Mouse (Mus musculus) intestine, embryonic 15.5 days (tissue): ENCODE data around the gene Vps33b. TPM values are rescaled to one million over a fixed set of nuclear protein-coding genes. Genes with fewer than 3 reads are reported as not detected.

Experiments
- ATAC-seq: fragments of 200-750 bp; cut with Nextera tagmentation; 2 replicates; pipeline ENCODE4 v1.8.0; 2017; ENCODE audit warnings: moderate TSS enrichment, moderate library complexity
- H3K27ac ChIP-seq: fragments of 300-500 bp; sonication (generic); 2 replicates; pipeline ENCODE4 v1.5.1; 2015; ENCODE audit warnings: mild to moderate bottlenecking, inconsistent platforms
- H3K27me3 ChIP-seq: fragments of 300-500 bp; sonication (generic); replicated peaks from 2 replicates; pipeline ENCODE4 v1.6.1; 2015; ENCODE audit warnings: inconsistent platforms
- H3K36me3 ChIP-seq: fragments of 300-500 bp; sonication (generic); 2 replicates; pipeline ENCODE4 v1.6.1; 2015; ENCODE audit warnings: inconsistent platforms
- H3K4me1 ChIP-seq: fragments of 300-500 bp; sonication (generic); replicated peaks from 2 replicates; pipeline ENCODE4 v1.6.1; 2015; ENCODE audit warnings: inconsistent platforms
- H3K4me2 ChIP-seq: fragments of 300-500 bp; sonication (generic); replicated peaks from 2 replicates; pipeline ENCODE4 v1.6.1; 2015; ENCODE audit warnings: mild to moderate bottlenecking, inconsistent platforms
- H3K4me3 ChIP-seq: fragments of 300-500 bp; sonication (generic); replicated peaks from 2 replicates; pipeline ENCODE4 v1.5.1; 2015; ENCODE audit warnings: inconsistent platforms
- H3K9ac ChIP-seq: fragments of 300-500 bp; sonication (generic); 2 replicates; pipeline ENCODE4 v1.6.1; 2015; ENCODE audit warnings: inconsistent platforms
- H3K9me3 ChIP-seq: fragments of 300-500 bp; sonication (generic); 2 replicates; pipeline ENCODE4 v1.6.1; 2016; ENCODE audit warnings: inconsistent platforms
- WGBS: fragments of 180-500 bp; shearing (Covaris S2); methylation state at CpG from one replicate; pipeline ENCODE4 v1.1.7; 2015; 5-methylcytosine and 5-hydroxymethylcytosine counted together
- polyA plus RNA-seq: library from polyadenylated mRNA; unstranded; fragments of >200 nt; fragmentation: Nextera tagmentation; extraction: Ambion mirVana; gene quantifications from 2 replicates; pipeline ENCODE4 v1.2.1, GENCODE M21; 2015

The Vps33b gene
- polyA plus RNA-seq, result 12.7 and 14.8 TPM in 2 replicates

DNA sequence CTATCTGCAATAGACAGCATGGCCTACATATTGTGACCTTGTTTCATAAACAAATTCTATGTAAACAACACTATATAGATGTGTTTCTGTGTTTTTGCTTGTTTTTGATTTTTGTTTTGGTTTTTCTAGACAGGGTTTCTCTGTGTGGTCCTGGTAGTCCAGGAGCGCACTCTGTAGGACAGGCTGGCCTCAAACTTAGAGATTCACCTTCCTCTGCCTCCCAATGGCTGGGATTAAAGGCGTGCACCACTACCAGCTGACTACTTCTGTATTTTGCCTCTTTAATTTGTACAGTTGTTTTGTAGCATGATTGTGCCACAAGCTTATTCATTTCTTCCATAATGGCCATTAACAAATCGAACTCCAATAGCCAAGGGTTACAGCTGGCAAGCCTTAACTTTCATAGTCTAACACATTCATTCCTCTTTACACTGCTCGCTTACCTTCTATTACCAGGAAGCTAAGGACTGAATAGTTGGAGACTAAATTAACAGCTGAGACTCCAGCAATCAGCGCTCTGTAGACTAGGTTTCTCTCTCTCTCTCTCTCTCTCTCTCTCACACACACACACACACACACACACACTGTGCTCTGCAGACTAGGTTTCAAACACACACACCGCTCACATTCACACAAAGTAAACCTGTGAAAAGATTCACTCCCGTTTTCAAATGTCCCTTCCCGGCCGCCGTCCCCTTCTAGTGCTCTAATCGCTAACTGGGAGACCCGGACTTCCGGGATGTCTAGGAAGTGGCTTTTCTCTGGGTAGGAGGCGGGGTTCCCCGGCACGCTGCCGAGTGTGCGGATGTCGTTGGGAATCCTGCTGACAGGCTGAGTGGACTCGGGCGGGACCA, at the start of gene Vps33b:
Gene Vps33b, plus strand, starts transcription at position 753 of the 854 bp plus-strand sequence.
- Histone ChIP-seq H3K4me3 (peak within 1 kb of the TSS; percentile 78), H3K27me3 (no peaks in the 10 kb centered on the region), H3K36me3 (peaks cover 27% of the 10 kb centered on the region), H3K9ac (peak within 1 kb of the TSS; percentile 81), H3K4me2 (peak within 1 kb of the TSS; percentile 79), H3K27ac (peak within 1 kb of the TSS; percentile 70), H3K4me1 (peaks cover 11% of the 10 kb centered on the region), H3K9me3 (no peaks in the 10 kb centered on the region)
- ATAC-seq, result peak; percentile 96
- WGBS, result 4% methylated on average over 21 of the region's 21 CpGs

GRCm38 (mm10) chr7:80220237-80220797, 49.1 kb upstream of the Vps33b start:
- H3K36me3 ChIP-seq, result peaks cover 60% of the 10 kb centered on the region
- ATAC-seq, result no peak

GRCm38 (mm10) chr7:80221179-80221750, 48.2 kb upstream of the Vps33b start:
- H3K27me3 ChIP-seq, result no peaks in the 10 kb centered on the region
- H3K36me3 ChIP-seq, result peaks cover 57% of the 10 kb centered on the region
- H3K27ac ChIP-seq, result no peak overlapping the region
- no peak for ATAC-seq
- WGBS, result 79% methylated on average over 4 of the region's 4 CpGs
- no peak overlapping the region for H3K4me3 ChIP-seq
- H3K4me1 ChIP-seq, result no peaks in the 10 kb centered on the region
- no peak overlapping the region for H3K4me2 ChIP-seq
- no peak overlapping the region for H3K9ac ChIP-seq
- H3K9me3 ChIP-seq, result no peaks in the 10 kb centered on the region

More at GRCm38 (mm10) chr7:80220237-80220797, 49.1 kb upstream of the Vps33b start:
- Histone ChIP-seq H3K9ac (no peak overlapping the region), H3K27me3 (no peaks in the 10 kb centered on the region), H3K9me3 (no peaks in the 10 kb centered on the region), H3K4me3 (no peak overlapping the region), H3K4me1 (0 out of 2 replicates have a peak, but pooled peaks cover 2% of the 10 kb centered on the region), H3K4me2 (no peak overlapping the region), H3K27ac (no peak overlapping the region)
- 93% methylated on average over 9 of the region's 9 CpGs for WGBS

DNA sequence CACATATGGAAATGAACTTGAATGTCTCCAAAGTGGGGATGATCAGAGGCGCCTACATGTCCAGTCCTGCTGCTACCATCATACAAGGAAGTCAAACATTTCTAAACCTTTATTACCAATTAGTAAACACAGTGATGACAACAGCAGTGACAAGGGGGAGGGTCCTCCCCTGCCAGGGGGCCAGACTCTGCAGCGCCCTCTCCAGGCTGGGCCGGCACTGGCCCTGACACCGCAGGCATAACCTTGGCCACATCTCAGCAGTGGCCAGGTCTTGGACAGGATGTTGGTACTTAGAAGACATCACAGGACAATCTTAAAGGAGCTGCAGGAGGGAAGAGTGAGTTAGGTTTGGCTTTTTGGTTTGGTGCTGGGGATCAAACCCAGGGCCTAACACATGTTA, 42.4 kb upstream of the Vps33b start:
- 90% methylated on average over 4 of the region's 4 CpGs for WGBS
- Histone ChIP-seq H3K27ac (no peak overlapping the region), H3K36me3 (peaks cover 18% of the 10 kb centered on the region)

DNA sequence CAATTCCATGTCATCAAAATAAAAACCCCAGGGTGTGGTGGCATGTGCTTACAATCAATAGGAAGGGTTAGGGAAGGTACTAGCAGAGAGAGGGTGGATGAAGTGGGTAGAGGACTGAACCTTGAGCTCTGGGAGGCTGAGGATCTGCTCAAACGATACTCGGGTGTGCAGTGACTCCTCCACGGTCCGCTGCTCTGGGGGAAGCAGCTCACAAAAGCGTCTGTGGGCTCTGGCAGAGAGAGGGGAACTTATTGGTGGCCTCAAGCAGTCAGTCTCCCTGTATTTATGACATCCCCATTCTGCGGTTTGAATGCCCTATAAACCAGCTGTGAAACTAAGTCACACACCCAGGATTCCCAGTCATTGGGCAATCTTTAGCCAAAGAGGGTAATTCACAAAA, 39.3 kb upstream of the Vps33b start:
- Histone ChIP-seq H3K4me3 (no peak overlapping the region), H3K27me3 (no peaks in the 10 kb centered on the region), H3K4me2 (no peak overlapping the region; the same call in 1 of the 2 replicates), H3K9ac (no peak overlapping the region), H3K9me3 (no peaks in the 10 kb centered on the region), H3K36me3 (peaks cover 9% of the 10 kb centered on the region), H3K27ac (no peak overlapping the region), H3K4me1 (0 out of 2 replicates have a peak, but pooled peaks cover 4% of the 10 kb centered on the region)
- WGBS, result 67% methylated on average over 6 of the region's 6 CpGs
- no peak for ATAC-seq

More for the DNA sequence above, 42.4 kb upstream of the Vps33b start:
- Histone ChIP-seq H3K4me3 (no peak overlapping the region), H3K9ac (no peak overlapping the region), H3K9me3 (no peaks in the 10 kb centered on the region), H3K4me1 (no peaks in the 10 kb centered on the region), H3K4me2 (no peak overlapping the region), H3K27me3 (no peaks in the 10 kb centered on the region)
- no peak for ATAC-seq

- ATAC-seq, result peak; percentile 73
- 0 out of 2 replicates have a peak, but pooled peaks cover 4% of the 10 kb centered on the region for H3K4me1 ChIP-seq
- peak overlapping the region; percentile 88 for H3K27ac ChIP-seq
- peak overlapping the region; percentile 56 for H3K9ac ChIP-seq
- H3K9me3 ChIP-seq, result no peaks in the 10 kb centered on the region
- H3K36me3 ChIP-seq, result peaks cover 5% of the 10 kb centered on the region
- H3K4me3 ChIP-seq, result peak overlapping the region; percentile 78
- no peaks in the 10 kb centered on the region for H3K27me3 ChIP-seq
- under 1% methylated on average over 29 of the region's 29 CpGs for WGBS
- peak overlapping the region; percentile 88 for H3K4me2 ChIP-seq
These were observed 37.4 kb upstream of the Vps33b start for GRCm38 (mm10) chr7:80231971-80232488.

DNA sequence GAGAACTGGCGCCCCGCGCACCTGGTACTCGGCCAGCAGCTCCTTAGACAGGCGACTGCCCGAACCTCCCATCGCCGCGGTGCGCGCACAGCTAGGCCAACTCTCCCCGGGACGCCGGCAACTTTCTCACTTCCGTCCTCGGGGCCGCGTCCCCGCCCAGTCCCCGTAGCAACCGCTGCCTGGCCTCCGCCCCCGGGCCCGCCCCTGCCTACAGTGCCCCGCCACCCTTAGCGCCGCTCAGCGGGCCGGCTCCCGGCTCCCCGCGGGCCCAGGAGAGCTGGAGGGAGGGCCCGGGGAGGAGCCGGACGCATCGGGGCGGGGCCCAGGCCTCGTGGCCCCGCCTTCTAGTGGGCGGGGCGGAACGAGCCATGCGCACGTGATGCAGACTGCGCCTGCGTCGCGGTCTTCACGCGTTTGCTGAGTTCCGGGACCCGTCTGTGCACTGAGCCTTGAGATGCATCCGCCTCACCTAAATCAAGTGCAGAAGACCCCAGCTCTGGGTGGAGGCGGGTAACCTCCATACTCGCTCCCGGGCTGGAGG, 36.9 kb upstream of the Vps33b start, which contains the start of the genes Cib1 and Gdpgp1:
Gene Cib1, minus strand, starts transcription at position 325 of the 541 bp plus-strand sequence.
Gene Gdpgp1, plus strand, starts transcription at position 377 of the 541 bp plus-strand sequence.
- H3K27me3 ChIP-seq, result no peaks in the 10 kb centered on the region
- peak within 1 kb of the TSS; percentile 64 for H3K9ac ChIP-seq
- 1% methylated on average over 56 of the region's 56 CpGs for WGBS
- H3K4me2 ChIP-seq, result peak within 1 kb of the TSS; percentile 88
- peak within 1 kb of the TSS; percentile 88 for H3K27ac ChIP-seq
- peak within 1 kb of the TSS; percentile 78 for H3K4me3 ChIP-seq
- no peaks in the 10 kb centered on the region; the same call in 1 of the 2 replicates for H3K36me3 ChIP-seq
- H3K4me1 ChIP-seq, result 0 out of 2 replicates have a peak, but pooled peaks cover 4% of the 10 kb centered on the region
- H3K9me3 ChIP-seq, result no peaks in the 10 kb centered on the region
- peak; percentile 99 for ATAC-seq

- H3K9ac ChIP-seq, result peak overlapping the region; percentile 34; the same call in 1 of the 2 replicates
- no peaks in the 10 kb centered on the region for H3K9me3 ChIP-seq
- ATAC-seq, result no peak
- 66% methylated on average over 9 of the region's 9 CpGs for WGBS
- 0 out of 2 replicates have a peak, but pooled peaks cover 4% of the 10 kb centered on the region for H3K4me1 ChIP-seq
- no peak overlapping the region for H3K27ac ChIP-seq
- peak overlapping the region; percentile 78 for H3K4me3 ChIP-seq
- no peaks in the 10 kb centered on the region for H3K36me3 ChIP-seq
- peak overlapping the region; percentile 88 for H3K4me2 ChIP-seq
- no peaks in the 10 kb centered on the region for H3K27me3 ChIP-seq
These were observed 35.6 kb upstream of the Vps33b start for GRCm38 (mm10) chr7:80233799-80234198.

DNA sequence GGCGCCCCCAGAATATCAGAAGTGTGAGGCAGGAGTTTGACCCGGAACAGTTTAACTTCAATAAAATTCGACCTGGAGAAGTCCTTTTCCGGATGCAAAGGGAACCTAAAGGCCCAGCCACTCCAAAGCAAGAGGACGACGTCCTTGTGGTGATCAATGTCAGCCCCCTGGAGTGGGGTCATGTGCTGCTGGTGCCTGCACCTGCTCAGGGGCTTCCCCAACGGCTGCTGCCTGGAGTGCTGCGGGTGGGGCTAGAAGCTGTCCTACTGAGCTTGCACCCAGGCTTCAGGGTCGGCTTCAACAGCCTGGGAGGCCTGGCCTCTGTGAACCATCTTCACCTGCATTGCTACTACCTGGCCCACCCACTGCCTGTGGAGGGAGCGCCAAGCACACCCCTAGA, 30.9 kb upstream of the Vps33b start:
- ATAC-seq, result no peak
- no peak overlapping the region for H3K4me2 ChIP-seq
- H3K4me3 ChIP-seq, result no peak overlapping the region
- no peak overlapping the region for H3K27ac ChIP-seq
- WGBS, result 88% methylated on average over 10 of the region's 10 CpGs
- no peaks in the 10 kb centered on the region for H3K27me3 ChIP-seq
- H3K9me3 ChIP-seq, result no peaks in the 10 kb centered on the region
- 0 out of 2 replicates have a peak, but pooled peaks cover 5% of the 10 kb centered on the region for H3K36me3 ChIP-seq
- H3K4me1 ChIP-seq, result 0 out of 2 replicates have a peak, but pooled peaks cover 4% of the 10 kb centered on the region
- H3K9ac ChIP-seq, result no peak overlapping the region

DNA sequence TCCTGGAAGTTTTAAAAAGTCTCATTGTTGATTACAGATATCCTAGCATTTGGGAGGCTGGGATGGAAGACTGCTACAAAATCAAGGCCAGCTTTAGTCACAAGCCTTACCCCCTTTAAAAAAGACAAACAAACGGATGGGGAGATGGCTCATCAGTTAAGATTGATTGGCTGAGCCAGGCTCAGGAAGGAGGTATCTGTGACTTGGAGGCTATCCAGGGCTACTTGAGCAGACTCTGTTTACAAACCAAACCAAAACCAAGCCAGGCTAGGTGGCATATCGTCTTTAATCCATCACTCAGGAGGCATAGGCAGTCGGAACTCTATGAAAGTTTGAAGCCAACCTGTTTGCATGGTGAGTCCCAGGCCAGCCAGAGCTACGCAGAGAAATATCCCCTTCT, 27.8 kb upstream of the Vps33b start:
- H3K9ac ChIP-seq, result no peak overlapping the region
- no peaks in the 10 kb centered on the region for H3K4me1 ChIP-seq
- H3K27me3 ChIP-seq, result no peaks in the 10 kb centered on the region
- H3K36me3 ChIP-seq, result 0 out of 2 replicates have a peak, but pooled peaks cover 5% of the 10 kb centered on the region
- H3K4me3 ChIP-seq, result no peak overlapping the region
- H3K27ac ChIP-seq, result no peak overlapping the region
- 63% methylated on average over 4 of the region's 4 CpGs for WGBS
- no peak overlapping the region for H3K4me2 ChIP-seq
- ATAC-seq, result no peak
- H3K9me3 ChIP-seq, result no peaks in the 10 kb centered on the region

DNA sequence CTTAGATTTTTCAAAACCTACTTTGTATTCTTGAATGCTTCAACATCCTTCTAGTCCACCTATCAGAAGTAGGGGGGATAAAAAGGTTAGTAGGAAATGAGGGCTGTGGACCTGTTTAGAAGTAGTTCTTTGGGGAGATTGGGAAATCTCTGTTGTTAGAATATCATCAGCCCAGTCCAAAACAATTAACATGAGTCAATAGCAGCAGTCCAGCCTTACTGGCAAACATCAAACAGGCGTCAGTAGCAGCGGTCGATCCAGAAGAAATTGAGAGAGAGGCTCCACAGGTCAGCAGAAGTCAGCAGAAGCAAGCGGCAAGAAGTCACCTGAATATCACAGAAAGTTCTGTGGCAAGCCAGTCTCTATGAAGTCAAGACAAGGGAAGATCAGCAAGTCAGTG, 24.6 kb upstream of the Vps33b start:
- no peak overlapping the region for H3K9ac ChIP-seq
- no peaks in the 10 kb centered on the region for H3K36me3 ChIP-seq
- H3K9me3 ChIP-seq, result no peaks in the 10 kb centered on the region
- H3K4me1 ChIP-seq, result no peaks in the 10 kb centered on the region
- no peak overlapping the region for H3K4me3 ChIP-seq
- H3K4me2 ChIP-seq, result no peak overlapping the region
- H3K27me3 ChIP-seq, result no peaks in the 10 kb centered on the region
- WGBS, result 91% methylated on average over 4 of the region's 4 CpGs
- H3K27ac ChIP-seq, result no peak overlapping the region
- no peak for ATAC-seq
